Mouse (Mus musculus): Measurements from ENCODE around the gene 4931414P19Rik.

Gene 4931414P19Rik

DNA sequence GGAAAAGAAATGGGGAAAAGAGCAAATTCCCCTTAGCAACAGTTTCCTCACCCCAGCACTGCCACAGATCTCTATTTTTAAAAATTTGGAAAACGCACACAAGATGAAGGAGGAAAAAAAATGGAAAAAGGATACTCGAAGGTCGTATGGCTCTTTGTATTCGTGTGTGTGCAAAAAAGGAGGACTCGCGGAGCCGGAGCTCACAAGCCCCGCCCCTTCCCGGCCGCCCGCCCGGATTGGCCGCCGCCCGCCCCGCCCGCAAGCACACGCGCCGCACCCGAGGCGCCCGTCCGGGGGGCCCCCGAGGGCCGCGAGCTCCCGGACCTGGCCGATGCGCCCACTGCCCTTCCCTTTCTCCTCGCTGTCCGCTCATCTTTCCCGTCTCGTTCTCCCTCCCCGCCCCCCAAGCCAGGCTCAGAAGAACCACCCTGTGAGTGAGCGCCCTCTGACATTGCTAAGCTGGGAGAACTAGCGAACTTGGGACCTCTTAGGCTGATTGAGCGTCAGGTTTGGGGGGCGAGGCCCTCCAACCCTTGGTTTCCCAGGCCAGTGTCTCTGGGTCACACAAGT lies at the start of gene 4931414P19Rik:
4931414P19Rik (minus strand) TSS at position 242 of the 570 bp plus-strand sequence.
- peak; percentile 89 for DNase-seq

DNA sequence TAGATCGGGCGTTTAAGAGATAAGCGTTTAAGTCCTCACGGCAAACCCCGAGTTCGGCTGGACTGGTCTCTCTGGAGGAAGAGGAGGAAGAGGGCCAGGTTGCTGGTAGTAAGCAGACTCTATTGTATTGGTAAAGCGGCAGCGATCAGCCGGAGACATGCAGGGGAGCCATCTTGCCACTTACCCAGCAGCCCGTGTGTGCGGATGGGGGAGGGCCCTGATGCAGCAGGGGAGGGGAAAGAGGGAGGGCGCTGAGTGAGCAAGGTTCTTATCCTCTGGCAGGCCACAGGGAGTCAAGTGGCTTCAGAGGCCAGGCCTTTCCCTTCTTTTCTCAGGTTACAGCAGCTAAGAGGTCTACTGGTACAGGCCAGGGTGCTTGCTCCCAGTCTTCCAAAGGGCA lies 47.7 kb upstream of the 4931414P19Rik start:
- DNase-seq, result peak; percentile 93

- DNase-seq, result no peak
Observed at GRCm38 (mm10) chr14:54652787-54653186, 47.0 kb upstream of the 4931414P19Rik start.

GRCm38 (mm10) chr14:54651556-54651955 lies 45.8 kb upstream of the 4931414P19Rik start:
- DNase-seq, result no peak

DNA sequence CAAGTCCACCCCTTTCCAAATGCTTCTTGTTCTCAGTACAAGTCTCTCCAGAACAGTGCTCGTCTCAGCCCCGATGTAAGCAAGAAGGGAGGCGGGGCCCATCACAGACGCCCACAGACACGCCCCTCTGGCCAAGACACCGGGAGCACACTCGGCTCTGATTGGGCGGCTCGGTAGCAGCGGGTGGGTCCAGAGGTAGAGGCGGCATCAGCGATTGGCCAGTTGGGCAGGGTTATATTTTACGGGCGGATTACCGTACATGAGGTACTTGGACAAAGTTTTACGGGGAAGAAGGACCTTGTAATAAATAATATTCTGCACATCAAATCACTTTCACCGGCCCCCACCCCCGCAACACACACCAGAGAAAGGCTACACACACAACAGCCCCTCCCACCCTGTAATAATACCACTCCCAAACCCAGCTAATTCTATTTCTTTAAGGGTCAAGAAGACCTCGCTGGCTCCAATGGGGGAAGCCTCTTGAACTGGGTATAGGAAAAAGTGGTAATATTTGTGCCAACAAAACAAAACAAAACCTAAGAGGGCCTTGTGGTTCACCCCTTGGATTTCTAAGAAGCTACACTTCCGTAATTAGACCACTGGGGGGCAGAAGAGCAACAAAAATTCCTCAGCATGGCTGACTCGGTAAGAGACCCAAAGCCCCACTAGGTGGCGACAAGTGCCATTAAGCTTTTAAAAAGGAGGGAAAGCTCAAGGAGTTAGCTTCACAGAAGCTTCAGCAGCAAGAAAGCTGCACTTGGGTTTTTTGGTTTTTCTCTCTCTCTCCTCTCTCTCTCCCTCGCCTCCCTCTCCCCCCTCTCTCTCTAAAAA lies 45.0 kb upstream of the 4931414P19Rik start:
- peak; percentile 93 for DNase-seq

DNA sequence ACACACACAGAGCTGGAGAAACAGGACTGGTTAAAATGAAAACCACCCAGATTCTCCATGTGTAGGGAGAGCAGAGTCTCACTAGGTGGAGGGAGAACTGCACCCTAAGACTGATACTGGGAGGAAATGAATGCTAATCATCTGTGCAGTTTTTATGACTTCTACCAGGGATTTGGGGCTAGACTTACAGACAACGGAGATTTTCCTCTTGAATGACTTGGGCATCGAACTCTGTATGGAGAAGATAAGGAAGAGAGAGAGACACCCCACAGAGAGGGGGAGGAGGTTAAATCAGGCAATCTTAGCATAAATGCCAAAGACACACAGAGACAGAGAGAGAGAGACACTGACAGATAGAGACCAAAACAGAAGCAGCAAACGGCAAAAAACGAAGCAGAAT lies 42.1 kb upstream of the 4931414P19Rik start:
- no peak for DNase-seq

GRCm38 (mm10) chr14:54646898-54647636 lies 41.3 kb upstream of the 4931414P19Rik start:
- DNase-seq, result no peak

DNA sequence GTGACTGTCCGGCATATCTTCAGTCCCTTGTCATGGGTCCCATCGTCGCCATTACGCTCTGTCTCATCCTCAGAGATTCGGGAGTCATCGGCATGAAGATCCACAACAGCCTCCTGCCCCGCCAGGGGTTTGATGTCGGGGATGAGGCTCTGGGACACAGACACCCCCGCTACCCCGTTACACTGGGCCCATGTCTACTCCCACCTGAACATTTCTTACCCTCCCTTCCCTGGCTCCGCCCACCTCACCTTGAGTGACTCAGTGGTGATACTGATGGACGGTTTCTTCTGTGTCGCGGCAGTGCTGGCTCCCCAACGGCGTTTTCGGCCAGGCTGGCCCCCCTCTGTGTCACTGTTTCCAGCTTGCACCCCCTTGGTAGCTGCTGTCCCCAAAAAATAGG lies 40.7 kb upstream of the 4931414P19Rik start:
- DNase-seq, result no peak

- no peak for DNase-seq
Observed at GRCm38 (mm10) chr14:54644294-54644693, 38.5 kb upstream of the 4931414P19Rik start.

DNA sequence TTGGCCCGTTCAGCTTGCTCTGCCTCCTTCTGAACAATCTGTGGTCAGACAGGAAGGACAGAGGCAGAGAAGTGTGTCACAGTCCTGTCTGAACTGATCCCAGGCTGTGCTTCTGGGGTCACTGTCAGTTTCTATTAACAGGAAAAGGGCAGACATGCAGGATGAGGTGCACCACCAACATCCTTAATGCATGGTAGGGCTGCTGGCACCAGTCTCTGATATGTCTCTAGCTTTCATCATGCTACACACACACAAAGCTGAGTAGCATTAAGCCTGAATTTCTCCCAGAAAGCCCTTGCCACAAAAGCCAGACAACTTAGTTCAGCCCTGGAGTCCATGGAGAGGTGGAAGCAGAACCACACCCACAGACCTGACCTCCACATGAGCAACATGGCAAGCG lies 37.2 kb upstream of the 4931414P19Rik start:
- no peak for DNase-seq

- no peak for DNase-seq
Observed at GRCm38 (mm10) chr14:54642224-54642944, 36.6 kb upstream of the 4931414P19Rik start.

GRCm38 (mm10) chr14:54641305-54641969 lies 35.6 kb upstream of the 4931414P19Rik start, which contains the start of gene Cdh24:
Gene Cdh24, minus strand, starts transcription at chr14:54641364.
- DNase-seq, result peak; percentile 94

- no peak for DNase-seq
Observed at GRCm38 (mm10) chr14:54640946-54641304, 35.1 kb upstream of the 4931414P19Rik start, which contains the start of gene Gm17606. Gene Gm17606, plus strand, starts transcription at chr14:54640952.

- DNase-seq, result no peak
Observed at GRCm38 (mm10) chr14:54640121-54640520, 34.3 kb upstream of the 4931414P19Rik start.

DNA sequence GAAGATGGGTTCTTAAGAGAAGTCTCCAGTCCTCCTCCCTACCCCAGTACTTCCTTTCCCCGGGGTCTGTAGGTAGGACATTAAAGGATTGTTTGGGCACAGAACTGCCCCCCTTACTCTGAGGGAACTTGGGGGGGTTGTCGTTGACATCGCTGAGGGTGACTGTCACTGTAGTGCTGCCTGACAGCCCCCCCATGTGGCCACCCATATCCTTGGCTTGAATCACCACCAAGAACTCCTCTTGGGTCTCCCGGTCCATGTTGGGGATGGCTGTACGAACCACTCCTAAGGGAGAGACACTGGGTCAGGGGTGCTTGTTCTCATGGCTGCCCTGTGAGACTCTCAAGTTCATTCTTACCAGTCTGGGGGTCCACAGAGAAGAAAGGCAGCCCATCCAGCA lies 32.4 kb upstream of the 4931414P19Rik start:
- DNase-seq, result no peak

GRCm38 (mm10) chr14:54636954-54637353 lies 31.2 kb upstream of the 4931414P19Rik start:
- peak; percentile 58 for DNase-seq

DNA sequence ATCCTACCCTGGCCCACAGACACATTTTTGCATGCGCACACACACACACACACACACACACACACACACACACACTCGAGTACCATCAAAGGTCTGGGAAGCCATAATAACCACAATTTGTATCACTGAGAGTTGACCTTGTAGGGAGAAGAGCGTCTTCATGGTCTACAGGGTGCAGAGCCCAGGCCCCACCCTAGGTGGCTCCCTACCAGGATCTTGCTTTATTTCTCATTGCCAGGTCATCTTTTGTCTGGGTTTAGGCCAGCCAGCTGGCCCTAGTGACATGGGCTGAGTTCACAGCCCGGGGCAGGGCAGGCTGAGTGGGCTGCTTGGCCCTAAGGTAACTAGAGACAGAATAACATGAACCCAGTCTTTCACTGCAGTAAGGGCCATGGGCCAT lies 28.4 kb upstream of the 4931414P19Rik start:
- DNase-seq, result no peak

- DNase-seq, result no peak
Observed at GRCm38 (mm10) chr14:54632252-54632651, 26.5 kb upstream of the 4931414P19Rik start.

DNA sequence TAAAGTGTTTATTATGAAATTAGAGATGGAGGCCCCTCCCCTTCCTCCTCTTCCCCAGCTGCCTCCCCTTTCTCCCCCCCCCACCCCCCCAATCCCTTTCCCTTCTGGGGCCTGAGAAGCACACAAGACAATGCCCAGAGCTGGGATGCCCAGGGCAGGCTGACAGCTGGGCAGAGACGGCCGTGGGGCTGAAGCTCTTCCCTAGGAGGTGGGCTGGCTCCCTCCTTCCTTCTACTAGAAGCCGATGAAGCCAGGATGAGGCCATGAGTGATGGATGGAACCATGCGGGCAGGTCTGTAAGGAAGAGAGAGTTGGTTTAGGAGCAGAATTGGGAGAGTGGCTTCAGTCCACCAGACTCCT lies 25.4 kb upstream of the 4931414P19Rik start:
- DNase-seq, result no peak

DNA sequence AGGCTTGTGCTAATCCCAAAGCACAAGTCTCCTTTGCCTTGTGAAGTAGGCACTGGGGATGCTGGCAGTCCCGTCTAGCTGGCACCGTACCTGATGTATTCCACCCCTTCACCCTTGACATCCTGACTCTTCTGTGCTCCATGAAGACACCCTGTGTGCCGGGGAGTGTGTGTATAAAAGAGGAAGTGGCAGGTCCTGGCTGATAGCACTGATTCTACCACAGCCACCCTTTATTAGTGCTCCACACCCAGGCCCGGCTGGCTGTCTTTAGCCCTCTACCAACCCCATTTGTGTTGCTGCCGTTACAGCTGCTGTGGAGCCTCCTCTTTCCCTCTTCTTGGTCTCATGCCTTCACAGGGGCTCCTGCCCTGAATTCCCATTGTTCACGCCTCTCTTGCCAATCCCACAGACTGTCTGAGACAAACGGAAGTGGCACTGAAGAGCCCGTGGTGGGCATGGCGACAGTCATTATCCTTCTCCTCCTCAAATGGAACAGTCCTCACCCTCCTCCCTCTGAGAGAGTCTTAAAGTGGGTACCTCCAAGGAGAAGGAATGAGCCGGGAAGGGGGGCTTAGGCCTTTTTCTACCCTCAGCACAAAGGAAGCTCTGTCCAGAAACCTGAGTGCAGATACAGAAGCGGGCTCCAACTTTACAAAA lies 24.9 kb upstream of the 4931414P19Rik start:
- DNase-seq, result no peak

DNA sequence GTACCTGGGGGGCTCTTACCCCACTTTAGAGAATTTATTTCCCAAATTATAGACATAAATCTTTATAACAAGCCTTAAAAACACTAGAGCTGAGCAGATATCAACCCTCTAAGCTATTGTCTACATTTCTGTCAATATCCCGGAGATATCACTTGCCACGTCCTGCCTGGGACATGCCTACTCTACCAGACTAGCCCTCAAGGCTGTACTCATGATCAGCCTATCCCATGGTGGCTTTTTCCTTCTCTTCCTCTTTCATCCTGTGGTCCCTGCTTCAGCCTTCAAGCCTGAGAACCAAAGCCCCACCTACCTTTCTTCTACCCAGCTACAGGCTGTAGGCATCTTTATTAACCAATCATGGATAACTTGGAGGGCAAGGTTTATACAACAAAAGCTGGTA lies 24.0 kb upstream of the 4931414P19Rik start:
- no peak for DNase-seq

DNA sequence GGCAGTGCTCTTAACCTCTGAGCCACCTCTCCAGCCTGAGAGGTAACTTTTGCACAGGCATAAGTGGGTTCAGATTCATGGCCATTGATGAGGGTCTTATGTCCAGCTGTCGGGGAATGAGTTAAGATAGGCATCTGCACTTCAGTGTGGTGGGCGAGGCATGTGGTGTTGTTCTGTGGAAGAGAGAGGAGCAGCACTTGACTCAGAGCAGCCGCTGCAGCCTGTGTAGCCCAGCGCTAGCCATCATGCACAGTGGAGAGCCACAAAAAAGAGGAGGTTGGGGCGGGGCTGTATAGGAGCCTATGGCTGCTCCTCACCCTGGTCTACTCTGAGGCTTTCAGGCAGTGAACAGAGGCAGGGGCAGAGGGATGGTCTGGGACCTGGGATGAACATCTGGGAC lies 22.3 kb upstream of the 4931414P19Rik start:
- DNase-seq, result no peak
